Mouse (Mus musculus) right cerebral cortex, postnatal 4 days (tissue): ENCODE data around the gene Ly6f.

Experiments
- DNase-seq: peaks from one replicate; pipeline ENCODE4 v3.0.0-alpha.2; 2022

The Ly6f gene

DNA sequence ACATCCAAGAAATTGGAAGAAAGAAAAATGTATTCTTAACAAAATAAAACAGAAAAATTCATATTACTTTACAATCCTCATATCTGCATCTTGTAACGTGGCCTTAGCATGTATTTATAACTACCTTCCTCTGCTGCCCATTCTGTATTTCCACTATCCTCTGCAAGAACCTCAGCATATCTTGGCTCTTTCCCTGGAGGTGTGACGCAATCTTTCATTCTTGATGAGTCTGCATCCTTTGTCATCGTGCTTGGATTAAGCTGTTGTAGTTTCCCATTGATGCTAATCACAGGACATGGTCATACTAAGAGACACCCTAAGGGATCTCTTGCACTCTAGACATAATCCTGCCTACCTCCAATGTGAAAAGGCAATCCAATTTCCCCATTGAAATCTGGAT lies 50.4 kb downstream of the Ly6f start:
- DNase-seq, result no peak

DNA sequence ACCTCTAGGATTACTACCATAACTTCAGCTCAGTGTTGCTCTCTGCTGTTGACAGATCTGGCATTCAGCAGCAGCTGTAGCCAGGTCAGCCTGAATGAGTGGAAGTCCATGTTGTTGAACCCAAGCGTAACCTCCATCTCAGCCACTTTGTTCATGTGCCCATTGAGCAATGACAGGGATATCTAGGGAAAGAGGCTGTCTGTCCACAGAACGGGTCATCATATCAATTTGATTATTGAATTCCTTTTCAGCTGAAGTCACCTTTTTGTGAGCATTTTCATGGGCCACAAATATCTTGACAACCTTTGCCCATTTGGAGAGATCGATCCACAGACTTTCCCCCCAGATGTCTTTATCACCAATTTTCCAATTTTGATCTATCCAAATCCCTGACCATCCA lies 51.9 kb downstream of the Ly6f start:
- no peak for DNase-seq
